Mouse (Mus musculus) liver, adult 2 months (tissue): ENCODE measurements at regions not wholly inside any gene's neighbourhood (a gene's known extent, or its start where the extent isn't known, plus 50 kb on each side); places are given as distances from the start of the nearest gene placed in this dataset.

Experiments
- DNase-seq: peaks from one replicate; pipeline ENCODE4 v3.0.0-alpha.2; 2011; ENCODE audit warnings: low read depth, low spot score; ENCODE audit errors: extremely low read depth
- H3K27ac ChIP-seq: fragments of 200-500 bp; replicated peaks from 2 replicates; pipeline ENCODE4 v1.5.1; 2012; ENCODE audit warnings: low read depth, mild to moderate bottlenecking, control low read depth, inconsistent platforms, low read length; ENCODE audit not compliant: insufficient read depth
- H3K27me3 ChIP-seq: fragments of 200-500 bp; 2 replicates; pipeline ENCODE4 v1.6.1; 2012; ENCODE audit warnings: mild to moderate bottlenecking, moderate library complexity, low read length, inconsistent platforms; ENCODE audit not compliant: control insufficient read depth, insufficient read depth
- H3K36me3 ChIP-seq: fragments of 200-500 bp; 2 replicates; pipeline ENCODE4 v1.6.1; 2012; ENCODE audit warnings: low read length, inconsistent platforms; ENCODE audit not compliant: control insufficient read depth, insufficient read depth
- H3K4me1 ChIP-seq: fragments of 200-500 bp; 2 replicates; pipeline ENCODE4 v1.6.1; 2011; ENCODE audit warnings: low read length; ENCODE audit not compliant: control insufficient read depth, insufficient read depth
- H3K4me3 ChIP-seq: fragments of 200-500 bp; 2 replicates; pipeline ENCODE4 v1.5.1; 2011; ENCODE audit warnings: low read depth, mild to moderate bottlenecking, control low read depth, low read length, moderate library complexity; ENCODE audit not compliant: insufficient read depth
- H3K79me2 ChIP-seq: fragments of 200-500 bp; 2 replicates; pipeline ENCODE4 v1.6.1; 2012; ENCODE audit warnings: inconsistent platforms, mild to moderate bottlenecking, low read length, moderate library complexity; ENCODE audit not compliant: control insufficient read depth, insufficient read depth
- H3K9ac ChIP-seq: fragments of 200-500 bp; 2 replicates; pipeline ENCODE4 v1.6.1; 2012; ENCODE audit warnings: low read depth, mild to moderate bottlenecking, control low read depth, inconsistent platforms, low read length
- CTCF ChIP-seq: fragments of 200-500 bp; IDR thresholded peaks from 2 replicates; pipeline ENCODE4 v1.5.1; 2011; ENCODE audit warnings: low read depth, low read length, control low read depth
- POLR2A ChIP-seq: fragments of 200-500 bp; IDR thresholded peaks from 2 replicates; pipeline ENCODE4 v1.6.1; 2011; ENCODE audit warnings: low read length, control low read depth; ENCODE audit not compliant: insufficient read depth; ENCODE audit errors: extremely low read depth
- WGBS: fragments of 180-500 bp; shearing (Covaris S2); methylation state at CpG from one replicate; pipeline ENCODE4 v1.1.7; 2018; 5-methylcytosine and 5-hydroxymethylcytosine counted together

GRCm38 (mm10) chr3:140147158-140147933 is 941.9 kb downstream of the Stpg2 start:
- H3K9ac ChIP-seq = no peak overlapping the region
- no peak for DNase-seq

GRCm38 (mm10) chr3:140150530-140150951 is 945.0 kb downstream of the Stpg2 start:
- H3K4me1 ChIP-seq = no peaks in the 10 kb centered on the region
- H3K79me2 ChIP-seq = no peaks in the 10 kb centered on the region
- no peak overlapping the region for H3K9ac ChIP-seq
- no peaks in the 10 kb centered on the region for H3K27me3 ChIP-seq
- H3K27ac ChIP-seq = no peak overlapping the region
- no peak for DNase-seq
- no peaks in the 10 kb centered on the region for H3K36me3 ChIP-seq
- TF ChIP-seq CTCF = no peak
- TF ChIP-seq POLR2A = no peak
- H3K4me3 ChIP-seq = no peak overlapping the region
- WGBS = 84% methylated on average over 7 of the region's 7 CpGs

More at GRCm38 (mm10) chr3:140147158-140147933, 941.9 kb downstream of the Stpg2 start:
- Histone ChIP-seq H3K79me2 (no peaks in the 10 kb centered on the region), H3K36me3 (no peaks in the 10 kb centered on the region), H3K4me3 (no peak overlapping the region), H3K27ac (no peak overlapping the region), H3K27me3 (no peaks in the 10 kb centered on the region), H3K4me1 (no peaks in the 10 kb centered on the region)
- no peak for TF ChIP-seq CTCF
- TF ChIP-seq POLR2A = no peak
- 57% methylated on average over 2 of the region's 2 CpGs for WGBS

GRCm38 (mm10) chr3:140179471-140179870 is 974.0 kb downstream of the Stpg2 start:
- no peak for TF ChIP-seq CTCF
- TF ChIP-seq POLR2A = no peak
- no peak overlapping the region for H3K27ac ChIP-seq
- H3K36me3 ChIP-seq = no peaks in the 10 kb centered on the region
- H3K79me2 ChIP-seq = no peaks in the 10 kb centered on the region
- no peak overlapping the region for H3K4me3 ChIP-seq
- H3K9ac ChIP-seq = no peak overlapping the region
- DNase-seq = no peak
- WGBS = 82% methylated on average over 2 of the region's 2 CpGs
- H3K27me3 ChIP-seq = no peaks in the 10 kb centered on the region
- no peaks in the 10 kb centered on the region for H3K4me1 ChIP-seq

- TF ChIP-seq POLR2A (no peak), CTCF (no peak)
- H3K4me1 ChIP-seq = no peaks in the 10 kb centered on the region
- H3K27ac ChIP-seq = no peak overlapping the region
- H3K27me3 ChIP-seq = no peaks in the 10 kb centered on the region
- no peak overlapping the region for H3K9ac ChIP-seq
- WGBS = 84% methylated on average over 4 of the region's 4 CpGs
- no peaks in the 10 kb centered on the region for H3K79me2 ChIP-seq
- H3K36me3 ChIP-seq = no peaks in the 10 kb centered on the region
- H3K4me3 ChIP-seq = no peak overlapping the region
- no peak for DNase-seq
These were observed 977.2 kb downstream of the Stpg2 start for GRCm38 (mm10) chr3:140182690-140183089.

GRCm38 (mm10) chr3:140184899-140185525 is 979.5 kb downstream of the Stpg2 start:
- no peak for TF ChIP-seq POLR2A
- no peak overlapping the region for H3K4me3 ChIP-seq
- DNase-seq = no peak
- 61% methylated on average over 4 of the region's 4 CpGs for WGBS
- no peaks in the 10 kb centered on the region for H3K4me1 ChIP-seq
- H3K27me3 ChIP-seq = no peaks in the 10 kb centered on the region
- H3K9ac ChIP-seq = no peak overlapping the region
- H3K36me3 ChIP-seq = no peaks in the 10 kb centered on the region
- no peaks in the 10 kb centered on the region for H3K79me2 ChIP-seq
- H3K27ac ChIP-seq = no peak overlapping the region

- TF ChIP-seq CTCF (no peak), POLR2A (no peak)
- Histone ChIP-seq H3K4me3 (no peak overlapping the region), H3K36me3 (no peaks in the 10 kb centered on the region), H3K27ac (no peak overlapping the region), H3K4me1 (no peaks in the 10 kb centered on the region), H3K79me2 (no peaks in the 10 kb centered on the region), H3K9ac (no peak overlapping the region), H3K27me3 (no peaks in the 10 kb centered on the region)
- no peak for DNase-seq
These were observed 1000.4 kb downstream of the Stpg2 start for GRCm38 (mm10) chr3:140205914-140206313.
